Mouse (Mus musculus) stomach, embryonic 14.5 days (tissue): ENCODE data around the gene Tarbp2. TPM values are rescaled to one million over a fixed set of nuclear protein-coding genes. Genes with fewer than 3 reads are reported as not detected.

Experiments used
- ATAC-seq: fragments of 200-750 bp; cut with Nextera tagmentation; 2 replicates; pipeline ENCODE4 v1.8.0; 2017; ENCODE audit warnings: low read depth, moderate TSS enrichment; ENCODE audit not compliant: insufficient number of reproducible peaks, insufficient read depth, low FRiP score
- H3K27ac ChIP-seq: fragments of 300-500 bp; sonication (generic); 2 replicates; pipeline ENCODE4 v1.5.1; 2014; ENCODE audit warnings: mild to moderate bottlenecking, low read length, moderate library complexity, mixed read lengths
- H3K27me3 ChIP-seq: fragments of 300-500 bp; sonication (generic); 2 replicates; pipeline ENCODE4 v1.6.1; 2014; ENCODE audit warnings: low read length, control low read depth, mixed read lengths; ENCODE audit not compliant: control insufficient read depth, insufficient read depth
- H3K36me3 ChIP-seq: fragments of 300-500 bp; sonication (generic); 2 replicates; pipeline ENCODE4 v1.6.1; 2014; ENCODE audit warnings: mild to moderate bottlenecking, control low read depth, low read length, moderate library complexity, mixed read lengths; ENCODE audit not compliant: control insufficient read depth, insufficient read depth
- H3K4me1 ChIP-seq: fragments of 300-500 bp; sonication (generic); 2 replicates; pipeline ENCODE4 v1.6.1; 2014; ENCODE audit warnings: low read length, control low read depth, mixed read lengths; ENCODE audit not compliant: control insufficient read depth, insufficient read depth
- H3K4me2 ChIP-seq: fragments of 300-500 bp; sonication (generic); replicated peaks from 2 replicates; pipeline ENCODE4 v1.6.1; 2014; ENCODE audit warnings: low read depth, low read length, control low read depth
- H3K4me3 ChIP-seq: fragments of 300-500 bp; sonication (generic); 2 replicates; pipeline ENCODE4 v1.5.1; 2014; ENCODE audit warnings: low read depth, low read length, control low read depth
- H3K9ac ChIP-seq: fragments of 300-500 bp; sonication (generic); replicated peaks from 2 replicates; pipeline ENCODE4 v1.6.1; 2014; ENCODE audit warnings: low read depth, mild to moderate bottlenecking, control low read depth, low read length, moderate library complexity, mixed read lengths
- H3K9me3 ChIP-seq: fragments of 300-500 bp; sonication (generic); 2 replicates; pipeline ENCODE4 v1.6.1; 2016; ENCODE audit warnings: low read depth, low read length, control low read depth; ENCODE audit not compliant: control insufficient read depth
- WGBS: fragments of 180-500 bp; shearing (Covaris S2); extraction: QIAGEN DNeasy Blood & Tissue Kit; methylation state at CpG from one replicate; pipeline ENCODE4 v1.1.7; 2014; 5-methylcytosine and 5-hydroxymethylcytosine counted together
- polyA plus RNA-seq: library from polyadenylated mRNA; unstranded; fragments of >200 nt; fragmentation: Nextera tagmentation; extraction: Ambion mirVana; gene quantifications from 2 replicates; pipeline ENCODE4 v1.2.1, GENCODE M21; 2014

Tarbp2 gene
- polyA plus RNA-seq, 1 experiment from 2014 or later: 101 TPM

GRCm38 (mm10) chr15:102563681-102564080 is 45.7 kb downstream of the Tarbp2 start:
- Histone ChIP-seq H3K36me3 (peaks cover 12% of the 10 kb centered on the region; the same call in 1 of the 2 replicates), H3K27ac (no peak overlapping the region), H3K9me3 (no peaks in the 10 kb centered on the region), H3K4me1 (no peaks in the 10 kb centered on the region), H3K9ac (no peak overlapping the region), H3K27me3 (no peaks in the 10 kb centered on the region), H3K4me2 (no peak overlapping the region), H3K4me3 (no peak overlapping the region)
- ATAC-seq: no peak
- WGBS: 86% methylated on average over 5 of the region's 5 CpGs

GRCm38 (mm10) chr15:102567849-102568248 is 49.9 kb downstream of the Tarbp2 start:
- Histone ChIP-seq H3K4me2 (no peak overlapping the region), H3K36me3 (peaks cover 3% of the 10 kb centered on the region; the same call in 1 of the 2 replicates), H3K27me3 (no peaks in the 10 kb centered on the region), H3K27ac (no peak overlapping the region), H3K4me3 (no peak overlapping the region), H3K9me3 (no peaks in the 10 kb centered on the region), H3K4me1 (0 out of 2 replicates have a peak, but pooled peaks cover 3% of the 10 kb centered on the region), H3K9ac (no peak overlapping the region)
- WGBS: 78% methylated on average over 2 of the region's 2 CpGs
- no peak for ATAC-seq

GRCm38 (mm10) chr15:102572081-102572480 is 54.1 kb downstream of the Tarbp2 start:
- no peak overlapping the region for H3K4me2 ChIP-seq
- H3K36me3 ChIP-seq: no peaks in the 10 kb centered on the region
- no peak overlapping the region for H3K4me3 ChIP-seq
- WGBS: 59% methylated on average over 3 of the region's 3 CpGs
- no peak overlapping the region for H3K9ac ChIP-seq
- no peaks in the 10 kb centered on the region for H3K27me3 ChIP-seq
- 0 out of 2 replicates have a peak, but pooled peaks cover 3% of the 10 kb centered on the region for H3K4me1 ChIP-seq
- ATAC-seq: no peak
- no peak overlapping the region for H3K27ac ChIP-seq
- H3K9me3 ChIP-seq: no peaks in the 10 kb centered on the region

Other genes with a start within 250 kb of the Tarbp2 start
- gene Gm9918, start 247.6 kb upstream of the Tarbp2 start, polyA plus RNA-seq: 0.36 and 0.56 TPM in 2 replicates
- 63.1 and 63.7 TPM in 2 replicates for gene Mfsd5, start 238.7 kb upstream of the Tarbp2 start, polyA plus RNA-seq
- gene Espl1, start 221.9 kb upstream of the Tarbp2 start, polyA plus RNA-seq: 25.4 and 28.6 TPM in 2 replicates
- gene Pfdn5, start 192.1 kb upstream of the Tarbp2 start, polyA plus RNA-seq: 500 and 514 TPM in 2 replicates
- gene Myg1, start 186.5 kb upstream of the Tarbp2 start, polyA plus RNA-seq: 96.9 and 109 TPM in 2 replicates
- 63.8 and 68.4 TPM in 2 replicates for gene Aaas, start 167.4 kb upstream of the Tarbp2 start, polyA plus RNA-seq
- gene Sp7, start 151.0 kb upstream of the Tarbp2 start, polyA plus RNA-seq: 2.0 and 2.5 TPM in 2 replicates
- gene Sp1, start 112.0 kb upstream of the Tarbp2 start, polyA plus RNA-seq: 16.9 and 18.9 TPM in 2 replicates
- 0.94 and 1.2 TPM in 2 replicates for gene Amhr2, start 72.8 kb upstream of the Tarbp2 start, polyA plus RNA-seq
- gene Prr13, start 59.2 kb upstream of the Tarbp2 start, polyA plus RNA-seq: 132 and 138 TPM in 2 replicates
- gene Pcbp2, start 47.7 kb upstream of the Tarbp2 start, polyA plus RNA-seq: 298 and 302 TPM in 2 replicates
- 4.5 and 7.0 TPM in 2 replicates for gene Gm10337, start 14.5 kb upstream of the Tarbp2 start, polyA plus RNA-seq
- 18.6 and 20.0 TPM in 2 replicates for gene Map3k12, start 1.1 kb upstream of the Tarbp2 start, polyA plus RNA-seq
- 2.3 and 3.1 TPM in 2 replicates for gene Npff, start 6.8 kb downstream of the Tarbp2 start, polyA plus RNA-seq
- not detected in 2 replicates for gene Gm28047, start 106.9 kb downstream of the Tarbp2 start, polyA plus RNA-seq
- 42.7 and 48.9 TPM in 2 replicates for gene Atf7, start 107.3 kb downstream of the Tarbp2 start, polyA plus RNA-seq
- gene Atp5g2, start 154.2 kb downstream of the Tarbp2 start, polyA plus RNA-seq: 86.0 and 99.3 TPM in 2 replicates
- gene Calcoco1, start 204.0 kb downstream of the Tarbp2 start, polyA plus RNA-seq: 31.9 and 34.4 TPM in 2 replicates